Mouse (Mus musculus) spleen, adult 12 weeks (tissue): ENCODE data around the gene Defb7.

ENCODE experiments used
- DNase-seq: peaks from one replicate; pipeline ENCODE4 v3.0.0; 2022; ENCODE audit warnings: low spot score

Defb7 gene

GRCm38 (mm10) chr8:19494797-19495196 is at the start of gene Defb7:
Gene Defb7 (plus strand): TSS chr8:19495097.
- no peak for DNase-seq

GRCm38 (mm10) chr8:19446378-19446777 is 48.5 kb upstream of the Defb7 start:
- DNase-seq: no peak

GRCm38 (mm10) chr8:19461355-19461754 is 33.5 kb upstream of the Defb7 start:
- no peak for DNase-seq

GRCm38 (mm10) chr8:19469026-19469425 is 25.9 kb upstream of the Defb7 start:
- no peak for DNase-seq

- DNase-seq: no peak
These were observed 5.6 kb downstream of the Defb7 start for GRCm38 (mm10) chr8:19500524-19500923.

- no peak for DNase-seq
These were observed 40.4 kb downstream of the Defb7 start for GRCm38 (mm10) chr8:19535195-19535829.

GRCm38 (mm10) chr8:19540376-19540775 is 45.5 kb downstream of the Defb7 start:
- no peak for DNase-seq
